Mouse (Mus musculus) erythroblast, embryonic 14.5 days (primary cell): Measurements from ENCODE around the gene Col15a1. TPM values are rescaled to one million over a fixed set of nuclear protein-coding genes. Genes with fewer than 3 reads are reported as not detected.

Source experiments
- H3K27me3 ChIP-seq: 2 replicates; pipeline ENCODE4 v1.6.1; 2012; ENCODE audit warnings: inconsistent platforms; ENCODE audit not compliant: control insufficient read depth
- H3K36me3 ChIP-seq: 2 replicates; pipeline ENCODE4 v1.6.1; 2012; ENCODE audit warnings: mild to moderate bottlenecking, inconsistent platforms; ENCODE audit not compliant: control insufficient read depth
- H3K4me1 ChIP-seq: 2 replicates; pipeline ENCODE4 v1.6.1; 2012; ENCODE audit warnings: inconsistent platforms; ENCODE audit not compliant: control insufficient read depth
- H3K4me3 ChIP-seq: replicated peaks from 2 replicates; pipeline ENCODE3; 2012; ENCODE audit warnings: moderate library complexity, mild to moderate bottlenecking, inconsistent platforms
- H3K9me3 ChIP-seq: 2 replicates; pipeline ENCODE4 v1.6.1; 2012; ENCODE audit warnings: low read length, inconsistent platforms, mixed read lengths; ENCODE audit not compliant: control insufficient read depth
- GATA1 ChIP-seq: IDR thresholded peaks from 2 replicates; pipeline ENCODE4 v1.6.1; 2012; ENCODE audit warnings: low read length, inconsistent platforms, mixed read lengths
- TAL1 ChIP-seq: IDR thresholded peaks from 3 replicates; pipeline ENCODE4 v1.6.1; 2012; ENCODE audit warnings: low read length, inconsistent platforms, mixed read lengths
- polyA plus RNA-seq: library from polyadenylated mRNA; stranded (reverse); fragments of >175 nt; gene quantifications from 2 replicates; pipeline ENCODE4 v1.2.3, GENCODE M21; 2012

Col15a1 gene
- polyA plus RNA-seq, 1 experiment, result not detected

DNA sequence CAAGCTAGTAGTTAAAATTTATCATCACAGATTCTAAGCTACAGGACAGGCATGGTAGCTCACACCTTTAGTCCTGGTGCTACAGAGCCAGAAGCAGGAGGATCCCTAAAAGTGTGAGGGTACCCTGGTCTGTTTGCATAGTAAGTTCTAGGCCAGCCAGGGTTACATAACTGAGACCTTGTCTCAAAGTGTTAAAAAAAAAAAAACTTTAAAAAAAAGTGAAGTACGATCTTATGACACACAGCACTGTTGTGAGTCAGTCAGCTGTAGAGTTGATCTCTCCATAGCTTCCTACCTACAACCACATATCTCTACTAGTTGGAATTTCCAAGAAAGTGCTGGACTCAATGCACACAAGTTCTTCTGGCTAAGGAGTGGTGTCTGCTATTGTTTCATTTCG, 67.0 kb downstream of the Col15a1 start:
- TF ChIP-seq GATA1, result no peak
- no peak for TF ChIP-seq TAL1
- Histone ChIP-seq H3K9me3 (no peaks in the 10 kb centered on the region), H3K36me3 (no peaks in the 10 kb centered on the region), H3K4me3 (no peak overlapping the region), H3K4me1 (peaks cover 4% of the 10 kb centered on the region), H3K27me3 (no peaks in the 10 kb centered on the region)

DNA sequence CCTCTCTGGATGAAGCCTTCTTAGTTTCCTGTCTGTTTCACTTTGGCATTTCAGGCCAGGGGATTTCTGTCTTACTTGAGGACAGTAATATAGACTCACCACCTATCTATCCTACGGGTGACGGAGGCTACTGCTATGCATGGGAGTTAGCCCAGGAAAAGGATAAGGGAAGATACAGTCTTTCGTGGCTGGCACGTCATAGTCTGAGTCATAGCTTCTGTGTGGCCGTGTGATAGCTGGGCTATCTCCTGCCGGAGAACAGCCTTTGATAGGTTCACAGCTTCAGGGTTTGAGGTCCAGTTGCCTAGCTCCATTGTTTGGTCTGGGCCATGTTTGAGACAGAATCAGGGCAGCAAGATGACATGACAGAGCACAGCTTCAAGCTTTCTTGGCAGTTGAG, 70.4 kb downstream of the Col15a1 start:
- Histone ChIP-seq H3K36me3 (no peaks in the 10 kb centered on the region), H3K4me3 (no peak overlapping the region), H3K27me3 (no peaks in the 10 kb centered on the region), H3K4me1 (peaks cover 4% of the 10 kb centered on the region), H3K9me3 (no peaks in the 10 kb centered on the region)
- TF ChIP-seq TAL1 (no peak), GATA1 (no peak)

DNA sequence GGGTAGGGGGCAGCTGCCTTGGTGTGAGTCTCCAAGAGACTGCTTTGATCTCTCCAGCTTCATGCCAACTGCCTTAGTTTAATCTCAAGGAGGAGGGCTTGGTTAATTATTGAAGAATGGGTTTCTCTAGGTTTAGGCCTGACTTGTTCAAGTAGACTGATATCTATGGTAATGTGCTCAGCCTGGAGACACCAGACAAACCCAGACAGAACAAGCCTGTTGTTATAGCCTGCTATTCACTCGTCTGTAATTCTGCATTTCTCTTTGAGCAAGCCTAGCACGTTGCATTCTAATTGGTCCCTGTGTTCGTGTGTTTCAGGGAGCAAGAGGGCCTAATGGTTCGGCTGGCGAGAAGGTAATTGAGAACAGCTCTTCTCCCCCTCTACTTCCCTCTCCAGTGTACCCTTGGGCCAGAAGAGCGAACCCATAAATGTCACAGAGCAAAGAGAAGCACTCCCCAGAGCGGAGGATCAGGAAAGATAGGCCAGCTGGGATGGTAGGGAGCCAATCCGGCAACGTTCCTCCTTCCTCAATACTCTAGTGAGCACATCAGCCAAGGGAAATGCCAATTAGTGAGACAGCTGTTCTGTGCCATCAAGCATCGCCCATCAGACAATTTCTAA, 71.2 kb downstream of the Col15a1 start:
- Histone ChIP-seq H3K4me3 (no peak overlapping the region), H3K9me3 (no peaks in the 10 kb centered on the region), H3K27me3 (no peaks in the 10 kb centered on the region), H3K36me3 (no peaks in the 10 kb centered on the region), H3K4me1 (peaks cover 4% of the 10 kb centered on the region)
- TF ChIP-seq TAL1 (no peak), GATA1 (no peak)

DNA sequence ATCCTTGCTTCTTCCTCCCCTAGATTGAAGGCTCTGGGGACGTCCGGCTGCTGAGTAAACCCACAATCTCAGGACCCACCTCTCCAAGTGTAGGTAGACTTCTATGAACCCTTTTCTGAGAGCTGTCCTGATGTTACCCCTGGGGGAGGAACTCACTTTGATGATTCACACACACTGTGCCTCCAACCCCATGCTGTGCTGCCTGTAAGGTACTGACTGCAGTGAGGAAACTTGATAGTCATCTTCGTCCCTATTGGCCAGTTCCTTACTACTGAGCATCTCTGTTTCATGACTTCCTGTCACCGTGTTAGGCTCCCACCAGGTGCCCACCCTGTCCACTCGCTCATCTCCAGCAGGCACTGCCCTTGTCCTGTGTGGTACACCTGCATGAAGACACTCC, 72.2 kb downstream of the Col15a1 start:
- no peak for TF ChIP-seq GATA1
- TF ChIP-seq TAL1, result no peak
- Histone ChIP-seq H3K4me3 (no peak overlapping the region), H3K9me3 (no peaks in the 10 kb centered on the region), H3K36me3 (no peaks in the 10 kb centered on the region), H3K4me1 (peaks cover 12% of the 10 kb centered on the region), H3K27me3 (no peaks in the 10 kb centered on the region)

DNA sequence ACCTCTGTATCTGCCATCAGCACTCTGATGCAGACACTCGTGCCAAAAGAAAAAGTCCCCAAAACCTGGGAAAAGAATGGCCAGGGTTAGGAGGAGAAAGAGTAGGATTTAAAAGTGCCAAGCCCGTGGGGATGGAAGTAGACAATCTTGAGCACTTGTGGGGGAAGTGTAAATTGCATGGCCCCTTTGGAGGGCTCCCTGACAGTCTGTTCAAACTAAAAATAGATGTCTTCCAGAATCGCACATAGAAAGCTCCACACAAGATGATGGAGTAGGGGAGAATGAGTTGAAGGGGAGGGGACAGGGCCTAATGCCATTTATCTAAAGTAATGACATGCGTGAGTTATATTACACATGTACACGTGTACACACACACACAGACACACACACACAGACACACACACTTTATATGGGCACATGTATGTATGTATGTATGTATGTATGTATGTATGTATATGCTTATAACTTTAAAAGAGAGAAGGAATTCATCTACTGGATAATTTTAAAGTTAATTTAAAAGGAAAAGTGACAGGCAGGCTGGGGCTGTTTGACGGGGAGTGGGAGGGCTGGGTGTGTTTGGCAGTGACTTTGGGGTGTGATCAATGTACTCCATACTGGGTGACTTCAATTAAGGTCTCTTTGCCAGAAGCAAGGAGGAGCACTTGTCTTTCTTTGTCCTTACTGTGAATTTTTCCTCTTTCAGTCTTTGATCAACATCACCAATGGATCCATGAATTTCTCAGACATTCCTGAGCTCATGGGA, 74.1 kb downstream of the Col15a1 start:
- no peak for TF ChIP-seq GATA1
- TF ChIP-seq TAL1, result no peak
- Histone ChIP-seq H3K27me3 (no peaks in the 10 kb centered on the region), H3K9me3 (no peaks in the 10 kb centered on the region), H3K36me3 (no peaks in the 10 kb centered on the region), H3K4me3 (no peak overlapping the region), H3K4me1 (peaks cover 20% of the 10 kb centered on the region)

DNA sequence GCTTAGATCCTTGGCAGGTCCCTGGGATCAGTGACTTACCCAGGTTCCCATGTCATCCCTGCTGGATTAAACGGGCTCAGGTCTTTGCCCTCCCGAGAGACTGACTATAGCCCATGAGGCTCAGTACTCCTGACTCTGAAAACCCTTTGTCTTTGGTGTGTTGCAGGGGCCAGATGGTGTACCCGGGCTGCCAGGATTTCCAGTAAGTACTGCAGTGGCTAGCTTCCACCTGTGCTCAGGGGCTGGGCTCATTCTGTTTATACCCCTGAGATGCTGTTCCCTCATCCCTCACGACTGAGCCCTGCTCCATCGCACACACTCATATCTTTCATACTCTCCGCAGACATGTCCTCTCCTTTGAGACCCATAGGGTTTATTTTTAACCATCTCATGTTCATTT, 76.3 kb downstream of the Col15a1 start:
- Histone ChIP-seq H3K4me3 (no peak overlapping the region), H3K4me1 (peaks cover 15% of the 10 kb centered on the region), H3K36me3 (no peaks in the 10 kb centered on the region), H3K27me3 (no peaks in the 10 kb centered on the region), H3K9me3 (no peaks in the 10 kb centered on the region)
- no peak for TF ChIP-seq GATA1
- TF ChIP-seq TAL1, result no peak

DNA sequence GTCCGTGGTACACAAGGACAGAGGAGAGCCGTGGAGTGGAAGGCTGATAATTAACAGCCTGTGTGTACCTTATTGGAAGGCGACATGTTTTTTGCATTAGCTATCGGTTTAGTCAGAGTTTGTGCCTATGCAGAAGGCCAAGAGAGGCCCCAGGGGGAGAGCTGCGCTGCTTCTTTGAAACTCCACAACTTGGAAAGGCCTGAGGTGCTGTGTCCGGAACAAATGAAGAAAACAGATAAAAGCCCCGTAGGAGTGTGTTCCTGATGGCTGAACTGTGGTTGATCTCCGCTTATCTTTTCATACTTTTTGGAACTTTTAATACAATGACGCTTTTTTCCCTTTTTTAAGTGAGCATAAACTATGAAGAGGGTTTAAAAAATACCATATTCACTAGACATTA, 76.9 kb downstream of the Col15a1 start:
- TF ChIP-seq TAL1, result no peak
- TF ChIP-seq GATA1, result no peak
- Histone ChIP-seq H3K4me3 (no peak overlapping the region), H3K4me1 (peaks cover 15% of the 10 kb centered on the region), H3K9me3 (no peaks in the 10 kb centered on the region), H3K36me3 (no peaks in the 10 kb centered on the region), H3K27me3 (no peaks in the 10 kb centered on the region)

DNA sequence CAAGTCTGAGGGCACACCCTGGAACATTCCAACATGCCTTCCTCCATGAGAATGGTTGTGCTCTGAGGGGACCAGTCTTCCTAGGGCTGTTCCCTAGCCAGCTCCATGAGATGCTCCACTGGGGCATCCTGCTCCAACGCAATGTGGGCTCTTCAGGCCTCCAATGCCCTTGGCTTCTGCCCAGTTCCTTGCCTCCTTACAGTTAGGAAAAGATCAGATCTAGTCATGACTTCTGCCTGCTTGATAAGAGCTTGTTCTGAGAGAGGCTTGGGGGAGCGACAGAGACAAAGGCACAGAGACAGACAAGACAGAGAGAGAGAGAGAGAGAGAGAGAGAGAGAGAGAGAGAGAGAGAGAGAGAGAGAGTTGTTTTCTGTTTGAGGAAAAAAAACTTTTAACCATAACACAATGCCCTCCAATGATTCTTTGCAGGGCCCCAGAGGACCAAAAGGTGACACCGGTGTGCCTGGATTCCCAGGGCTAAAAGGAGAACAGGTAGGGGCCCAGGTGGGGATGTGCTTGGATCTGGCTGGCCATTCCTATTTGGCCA, 78.7 kb downstream of the Col15a1 start:
- Histone ChIP-seq H3K27me3 (no peaks in the 10 kb centered on the region), H3K4me1 (peaks cover 25% of the 10 kb centered on the region), H3K4me3 (no peak overlapping the region), H3K36me3 (no peaks in the 10 kb centered on the region), H3K9me3 (no peaks in the 10 kb centered on the region)
- TF ChIP-seq GATA1 (no peak), TAL1 (no peak)

DNA sequence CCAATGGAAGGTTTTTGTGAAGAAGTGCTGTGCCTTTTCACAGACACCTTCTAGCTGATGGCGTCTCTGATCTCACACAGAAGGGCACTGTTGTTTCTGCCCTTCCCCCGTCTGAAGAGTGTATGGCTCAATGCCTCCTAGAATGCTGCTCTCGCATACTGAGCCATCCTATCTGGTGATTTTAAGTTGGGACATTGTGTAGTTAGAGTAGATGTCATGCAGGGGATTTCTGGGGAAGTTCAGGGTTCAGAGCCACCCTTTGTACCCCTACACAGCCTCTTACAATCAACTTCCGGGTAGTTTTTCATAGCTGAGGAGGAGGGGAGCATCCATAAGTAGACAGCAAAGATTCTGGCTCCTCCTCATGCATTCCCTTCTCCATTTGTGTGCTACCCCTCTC, 79.5 kb downstream of the Col15a1 start:
- TF ChIP-seq GATA1 (no peak), TAL1 (no peak)

DNA sequence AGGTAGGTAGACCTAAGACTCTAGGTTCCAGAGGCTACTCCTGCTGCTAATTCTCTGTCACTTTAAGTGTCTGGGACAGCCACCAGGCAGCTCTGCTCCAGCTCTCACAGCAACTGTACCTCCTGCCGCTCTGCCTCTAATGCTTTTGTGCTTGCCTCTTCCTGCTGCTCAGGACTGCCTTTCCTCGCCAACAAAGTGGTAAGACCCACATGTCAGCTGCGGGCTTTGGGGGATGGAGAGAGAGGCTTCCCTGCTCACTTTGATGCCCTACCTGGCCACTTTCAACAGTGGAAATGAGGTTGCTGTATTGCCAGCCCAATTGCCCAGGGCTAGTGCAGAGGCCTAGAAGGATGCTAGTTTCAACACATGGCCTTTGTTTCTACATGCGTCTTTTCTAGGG, 80.3 kb downstream of the Col15a1 start:
- TF ChIP-seq TAL1 (no peak), GATA1 (no peak)
- Histone ChIP-seq H3K4me1 (peaks cover 42% of the 10 kb centered on the region), H3K27me3 (no peaks in the 10 kb centered on the region), H3K4me3 (no peak overlapping the region), H3K36me3 (no peaks in the 10 kb centered on the region), H3K9me3 (no peaks in the 10 kb centered on the region)

More for the DNA sequence above, 79.5 kb downstream of the Col15a1 start:
- no peak overlapping the region for H3K4me3 ChIP-seq
- no peaks in the 10 kb centered on the region for H3K9me3 ChIP-seq
- no peaks in the 10 kb centered on the region for H3K27me3 ChIP-seq
- H3K36me3 ChIP-seq, result no peaks in the 10 kb centered on the region
- H3K4me1 ChIP-seq, result peaks cover 33% of the 10 kb centered on the region
